ENCODE assay signal across 25 mouse cellular contexts in genomic region chr7:82070946-82071727, GRCm38 (mm10).
"Had no signal": no experiment of that assay in that cellular context is flagged by ENCODE, and none has a peak within 500 bp of the region (broad histone marks: within the 10 kb centered on the region; RNA-seq: fewer than 3 reads in every experiment).

No protein-coding gene starts in this region.

- H3K9me3 ChIP-seq: heart, embryonic 13.5 days; heart, embryonic 15.5 days; hindbrain, embryonic 13.5 days; hindbrain, embryonic 15.5 days; kidney, embryonic 15.5 days; liver, embryonic 13.5 days; liver, embryonic 15.5 days had no signal

- H3K36me3 ChIP-seq: heart, embryonic 13.5 days; heart, embryonic 15.5 days; hindbrain, embryonic 13.5 days; hindbrain, embryonic 15.5 days; kidney, embryonic 15.5 days; liver, embryonic 13.5 days; liver, embryonic 15.5 days had no signal

- H3K4me3 ChIP-seq: heart, adult 2 months; heart, embryonic 13.5 days; heart, embryonic 15.5 days; hindbrain, embryonic 13.5 days; hindbrain, embryonic 15.5 days; kidney, embryonic 15.5 days; left cerebral cortex, adult 2 months; liver, embryonic 13.5 days; liver, embryonic 15.5 days had no signal

- H3K4me1 ChIP-seq: heart, embryonic 15.5 days; hindbrain, embryonic 15.5 days; kidney, embryonic 15.5 days; liver, embryonic 13.5 days; liver, embryonic 15.5 days had no signal

- DNase-seq: gastrocnemius, postnatal 14 days; gastrocnemius, postnatal 36 days; heart, adult 2 months; heart, postnatal 14 days; heart, postnatal 36 days; kidney, adult 11 months; kidney, adult 2 months; kidney, adult 9 months; kidney, postnatal 14 days; kidney, postnatal 36 days; liver; liver, embryonic 13.5 days; liver, postnatal 0 days had no signal

- H3K4me2 ChIP-seq: heart, embryonic 11.5 days; heart, embryonic 13.5 days; heart, embryonic 15.5 days; hindbrain, embryonic 13.5 days; hindbrain, embryonic 15.5 days; kidney, embryonic 15.5 days; liver, embryonic 11.5 days; liver, embryonic 13.5 days; liver, embryonic 15.5 days had no signal

- H3K9ac ChIP-seq: heart, embryonic 13.5 days; heart, embryonic 15.5 days; hindbrain, embryonic 13.5 days; hindbrain, embryonic 15.5 days; kidney, embryonic 15.5 days; liver, embryonic 13.5 days; liver, embryonic 15.5 days; liver, postnatal 0 days had no signal

- H3K27ac ChIP-seq: heart, adult 2 months; heart, embryonic 13.5 days; heart, embryonic 15.5 days; hindbrain, embryonic 13.5 days; hindbrain, embryonic 15.5 days; hindbrain, postnatal 0 days; kidney, embryonic 15.5 days; kidney, postnatal 0 days; left cerebral cortex, adult 2 months; liver, embryonic 13.5 days; liver, embryonic 15.5 days had no signal

- ATAC-seq: hindbrain, postnatal 0 days; intestine, embryonic 16.5 days; liver, postnatal 0 days had no signal

- H3K27me3 ChIP-seq: heart, embryonic 15.5 days; hindbrain, embryonic 13.5 days; hindbrain, embryonic 15.5 days; kidney, embryonic 15.5 days; liver, embryonic 13.5 days; liver, embryonic 15.5 days had no signal
